Mouse (Mus musculus): ENCODE data around the gene Lmtk2.

DNA sequence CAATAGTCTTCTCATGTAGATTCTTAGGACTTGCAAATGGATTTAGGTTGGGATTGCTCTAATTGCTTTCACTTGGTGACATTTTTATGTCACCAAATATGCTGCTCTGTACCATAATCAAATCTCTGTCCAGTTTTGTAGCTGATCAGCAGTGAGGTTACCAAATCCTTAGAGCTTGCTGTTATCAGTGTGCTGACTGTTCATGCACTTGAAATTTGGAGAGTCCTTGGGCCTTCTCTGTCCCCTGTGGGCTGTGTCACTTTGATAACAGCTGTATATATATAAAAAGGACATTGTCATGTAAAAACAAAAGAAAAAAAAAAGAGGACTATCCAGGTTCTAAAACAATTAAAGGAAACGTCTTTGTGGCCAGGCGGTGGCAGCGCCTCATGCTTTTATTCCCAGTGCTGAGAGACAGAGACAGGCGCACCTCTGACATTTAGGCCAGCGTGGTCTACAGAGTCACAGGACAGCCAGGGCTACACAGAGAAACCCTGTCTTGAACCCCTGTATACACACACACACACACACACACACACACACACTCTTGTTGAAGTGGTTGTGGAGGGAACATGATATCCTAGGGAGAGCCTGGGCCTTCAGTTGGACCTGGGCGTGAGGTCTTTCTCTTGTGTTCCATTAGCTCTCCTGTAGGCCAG is 5.4 kb downstream of the Lmtk2 start:
- TF ChIP-seq CTCF (IDR thresholded peaks at IDR 0.05 in 2 of 3, conservative IDR thresholded peaks at IDR 0.05 in 1 of 3; ENCODE audit: control insufficient read depth in 1 of 3, insufficient read depth in 1 of 3, low read depth in 2 of 3, low read length in 3 of 3, poor library complexity in 1 of 3, severe bottlenecking in 1 of 3) (peak in 1 of 3 experiments; percentile 7; a peak in 1 of 6 replicates), GABPA (IDR thresholded peaks at IDR 0.05; ENCODE audit: low read depth, low read length) (no peak), EP300 (IDR thresholded peaks at IDR 0.05; ENCODE audit: low read depth in 1 of 2, low read length in 2 of 2) (no peak; a peak in 1 of 4 replicates), POLR2A (IDR thresholded peaks at IDR 0.05; ENCODE audit: control insufficient read depth in 1 of 2, insufficient read depth in 1 of 2, low read depth in 1 of 2, low read length in 2 of 2, poor library complexity in 1 of 2) (no peak), RCOR1 (IDR thresholded peaks at IDR 0.05; ENCODE audit: low read depth, low read length) (no peak)
